Mouse (Mus musculus) forebrain, embryonic 10.5 days (tissue): Measurements from ENCODE around the gene Msh5. TPM values are rescaled to one million over a fixed set of nuclear protein-coding genes. Genes with fewer than 3 reads are reported as not detected.
A peak's percentile ranks its signal among the peaks of the same experiment; 100 is the strongest.

Source experiments
- DNase-seq: peaks from one replicate; pipeline ENCODE4 v3.0.0-alpha.2; 2017; ENCODE audit warnings: low spot score; ENCODE audit errors: extremely low spot score
- H3K27ac ChIP-seq: fragments of 300-500 bp; sonication (generic); 2 replicates; pipeline ENCODE4 v1.5.1; 2016; ENCODE audit warnings: mild to moderate bottlenecking
- H3K27me3 ChIP-seq: fragments of 300-500 bp; sonication (generic); 2 replicates; pipeline ENCODE4 v1.6.1; 2016; ENCODE audit warnings: mild to moderate bottlenecking; ENCODE audit not compliant: poor library complexity, severe bottlenecking
- H3K36me3 ChIP-seq: fragments of 300-500 bp; sonication (generic); replicated peaks from 2 replicates; pipeline ENCODE4 v1.6.1; 2016; ENCODE audit warnings: mild to moderate bottlenecking, moderate library complexity
- H3K4me1 ChIP-seq: fragments of 300-500 bp; sonication (generic); 2 replicates; pipeline ENCODE4 v1.6.1; 2016
- H3K4me3 ChIP-seq: fragments of 300-500 bp; sonication (generic); 2 replicates; pipeline ENCODE4 v1.5.1; 2016; ENCODE audit warnings: mild to moderate bottlenecking, moderate library complexity
- H3K9me3 ChIP-seq: fragments of 300-500 bp; sonication (generic); 2 replicates; pipeline ENCODE4 v1.6.1; 2016; ENCODE audit warnings: mild to moderate bottlenecking, moderate library complexity
- WGBS: fragments of 180-500 bp; shearing (Covaris S2); methylation state at CpG from one replicate; pipeline ENCODE4 v1.1.7; 2016; 5-methylcytosine and 5-hydroxymethylcytosine counted together
- polyA plus RNA-seq: library from polyadenylated mRNA; unstranded; fragments of >200 nt; fragmentation: Nextera tagmentation; extraction: Ambion mirVana; gene quantifications from 2 replicates; pipeline ENCODE4 v1.2.1, GENCODE M21; 2016

The Msh5 gene
- polyA plus RNA-seq: 4.3 and 5.1 TPM in 2 replicates

- peaks cover 71% of the 10 kb centered on the region for H3K4me1 ChIP-seq
- WGBS: 3% methylated on average over 33 of the region's 33 CpGs
- peak within 1 kb of the TSS; percentile 70 for H3K4me3 ChIP-seq
- peak; percentile 100 for DNase-seq
- no peaks in the 10 kb centered on the region for H3K9me3 ChIP-seq
- no peaks in the 10 kb centered on the region for H3K36me3 ChIP-seq
- H3K27ac ChIP-seq: peak within 1 kb of the TSS; percentile 98
- no peaks in the 10 kb centered on the region for H3K27me3 ChIP-seq
These were observed at the start of gene Msh5 for GRCm38 (mm10) chr17:35046681-35047455. Msh5 (minus strand) TSS chr17:35046745.

- WGBS: 95% methylated on average over 15 of the region's 15 CpGs
- no peak overlapping the region for H3K27ac ChIP-seq
- DNase-seq: no peak
- H3K9me3 ChIP-seq: no peaks in the 10 kb centered on the region
- peaks cover 90% of the 10 kb centered on the region for H3K36me3 ChIP-seq
- H3K4me1 ChIP-seq: peaks cover 14% of the 10 kb centered on the region
- no peaks in the 10 kb centered on the region for H3K27me3 ChIP-seq
- no peak overlapping the region for H3K4me3 ChIP-seq
These were observed 48.2 kb upstream of the Msh5 start for GRCm38 (mm10) chr17:35094475-35095365.

DNA sequence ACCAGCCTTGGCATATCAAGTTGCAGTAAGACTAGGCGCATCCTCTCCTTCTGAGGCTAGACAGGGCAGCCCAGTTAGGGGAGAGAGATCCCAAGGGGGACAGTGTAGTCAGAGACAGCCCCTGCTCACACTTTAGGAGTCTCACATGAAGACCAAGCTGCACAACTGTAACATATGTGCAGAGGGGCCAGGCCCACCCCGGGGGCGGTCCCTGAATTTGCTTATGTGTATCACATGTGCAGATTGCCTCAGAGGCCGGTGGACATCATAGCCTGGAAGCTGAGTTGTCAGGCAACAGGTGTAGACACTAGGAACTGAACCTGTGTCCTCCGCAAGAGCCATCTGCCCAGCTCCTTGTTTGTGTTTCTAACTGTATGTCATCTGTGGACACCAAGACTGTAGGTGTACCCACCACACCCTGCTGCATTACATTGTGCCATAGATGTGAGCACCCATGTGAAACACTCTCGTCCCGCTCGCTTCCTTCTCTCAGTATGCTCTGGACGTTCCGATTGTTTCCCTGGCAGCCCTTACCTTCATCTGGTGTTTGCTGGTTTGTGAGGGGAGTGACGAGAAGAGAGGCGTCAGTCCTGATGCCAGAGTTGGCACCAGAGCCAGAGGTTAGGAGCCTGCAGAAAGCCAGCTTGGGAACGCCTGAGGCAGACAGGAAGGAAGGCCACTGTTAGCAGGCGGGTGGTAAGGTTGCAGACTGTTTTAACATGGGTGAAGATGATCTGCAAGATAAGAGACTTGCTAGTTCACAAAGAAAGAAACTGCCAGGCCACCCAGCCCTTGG lies 46.1 kb upstream of the Msh5 start:
- WGBS: 89% methylated on average over 14 of the region's 14 CpGs
- DNase-seq: no peak
- Histone ChIP-seq H3K27ac (no peak overlapping the region), H3K27me3 (no peaks in the 10 kb centered on the region), H3K36me3 (peaks cover 70% of the 10 kb centered on the region), H3K9me3 (no peaks in the 10 kb centered on the region), H3K4me1 (peaks cover 20% of the 10 kb centered on the region), H3K4me3 (no peak overlapping the region)

DNA sequence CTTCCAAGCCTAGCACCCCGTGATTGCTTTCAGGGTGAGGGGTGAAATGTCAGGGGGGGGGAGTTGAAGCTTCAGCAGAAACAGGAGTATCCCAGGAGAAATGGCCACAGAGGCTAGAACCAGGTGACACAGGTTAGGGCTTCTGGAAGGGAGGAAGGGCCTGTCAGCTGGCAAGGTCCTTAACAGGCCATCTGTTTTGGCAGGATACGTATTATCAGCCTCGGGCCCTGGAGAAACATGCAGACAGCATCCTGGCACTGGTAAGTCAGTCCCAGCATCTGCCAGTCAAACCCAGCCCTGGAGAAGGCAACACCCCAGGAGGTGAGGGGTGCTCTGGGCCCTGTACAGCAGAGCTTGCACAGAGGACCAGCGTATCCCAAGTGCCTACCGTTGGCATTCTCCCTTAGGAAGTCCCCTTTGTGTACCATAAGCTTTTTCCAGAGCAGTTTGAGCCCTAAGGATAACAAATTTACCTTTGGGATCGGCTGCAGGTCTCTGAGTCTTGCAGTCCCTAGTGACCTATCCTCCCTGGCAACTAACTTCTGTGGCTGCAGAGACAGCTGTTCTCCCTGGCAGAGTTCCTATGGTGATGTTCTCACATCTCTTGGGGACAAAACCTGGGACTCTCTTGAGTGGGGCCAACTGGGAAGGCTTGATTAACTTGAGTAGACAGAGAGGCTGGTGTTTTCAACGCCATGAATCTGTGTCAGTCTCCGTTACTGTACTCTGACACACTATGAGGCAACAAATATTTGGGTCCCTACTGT lies 43.8 kb upstream of the Msh5 start:
- Histone ChIP-seq H3K36me3 (peaks cover 48% of the 10 kb centered on the region), H3K27me3 (no peaks in the 10 kb centered on the region), H3K9me3 (no peaks in the 10 kb centered on the region), H3K4me3 (peak overlapping the region; percentile 78), H3K4me1 (peaks cover 20% of the 10 kb centered on the region), H3K27ac (peak overlapping the region; percentile 99; the same call in 1 of the 2 replicates)
- 83% methylated on average over 8 of the region's 8 CpGs for WGBS
- no peak for DNase-seq

DNA sequence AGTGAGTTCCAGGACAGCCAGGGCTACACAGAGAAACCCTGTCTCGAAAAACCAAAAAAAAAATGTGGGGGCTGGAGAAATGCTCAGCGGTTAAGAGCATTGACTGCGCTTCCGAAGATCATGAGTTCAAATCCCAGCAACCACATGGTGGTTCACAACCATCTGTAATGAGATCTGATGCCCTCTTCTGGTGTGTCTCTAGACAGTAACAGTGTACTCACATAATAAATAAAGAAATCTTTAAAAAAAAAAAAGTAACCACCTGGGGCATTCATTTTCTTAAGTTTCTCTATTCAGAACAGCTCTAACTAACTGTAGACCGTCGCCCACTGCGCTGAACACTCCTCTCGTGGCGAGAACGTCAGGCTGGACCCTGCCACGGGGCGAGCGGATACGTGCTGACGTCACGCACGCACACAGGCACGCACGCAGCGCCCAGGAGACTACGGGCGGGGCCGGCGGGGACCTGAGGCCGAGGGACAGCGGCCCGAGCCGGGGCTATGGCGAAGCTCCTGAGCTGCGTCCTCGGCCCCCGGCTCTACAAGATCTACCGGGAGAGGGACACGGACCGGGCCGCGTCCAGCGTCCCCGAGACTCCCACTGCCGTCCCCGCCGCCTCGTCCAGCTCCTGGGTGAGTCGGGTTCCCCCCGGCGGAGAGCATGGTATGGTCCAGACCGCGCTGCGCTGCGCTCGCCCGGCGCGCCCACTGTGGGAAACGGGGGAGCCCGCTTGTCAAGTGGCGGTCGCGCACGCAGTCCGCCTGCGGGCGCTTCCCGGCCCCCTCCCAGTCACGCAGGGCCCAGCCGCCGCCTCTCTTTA lies 42.5 kb upstream of the Msh5 start, which contains the start of gene Abhd16a:
Abhd16a (plus strand) TSS at position 439 of the 820 bp plus-strand sequence.
- peak within 1 kb of the TSS; percentile 99 for H3K27ac ChIP-seq
- H3K4me3 ChIP-seq: peak within 1 kb of the TSS; percentile 78
- H3K36me3 ChIP-seq: peaks cover 35% of the 10 kb centered on the region
- 3% methylated on average over 67 of the region's 67 CpGs for WGBS
- peak; percentile 93 for DNase-seq
- H3K9me3 ChIP-seq: no peaks in the 10 kb centered on the region
- H3K4me1 ChIP-seq: peaks cover 20% of the 10 kb centered on the region
- no peaks in the 10 kb centered on the region for H3K27me3 ChIP-seq

GRCm38 (mm10) chr17:35088151-35088550 lies 41.6 kb upstream of the Msh5 start:
- Histone ChIP-seq H3K4me3 (no peak overlapping the region), H3K9me3 (no peaks in the 10 kb centered on the region), H3K27me3 (no peaks in the 10 kb centered on the region), H3K4me1 (peaks cover 20% of the 10 kb centered on the region), H3K36me3 (peaks cover 26% of the 10 kb centered on the region), H3K27ac (no peak overlapping the region)
- 55% methylated on average over 2 of the region's 2 CpGs for WGBS
- no peak for DNase-seq

- no peak within 1 kb of the TSS for H3K27ac ChIP-seq
- no peak for DNase-seq
- 84% methylated on average over 7 of the region's 7 CpGs for WGBS
- H3K9me3 ChIP-seq: no peaks in the 10 kb centered on the region
- H3K4me1 ChIP-seq: peaks cover 18% of the 10 kb centered on the region
- H3K27me3 ChIP-seq: peaks cover 7% of the 10 kb centered on the region; the same call in 1 of the 2 replicates
- H3K36me3 ChIP-seq: no peaks in the 10 kb centered on the region
- no peak within 1 kb of the TSS for H3K4me3 ChIP-seq
These were observed 38.8 kb upstream of the Msh5 start, which contains the start of gene Ly6g6f for GRCm38 (mm10) chr17:35085208-35085865. Ly6g6f (minus strand) TSS chr17:35085610.

GRCm38 (mm10) chr17:35083929-35084497 lies 37.5 kb upstream of the Msh5 start:
- 90% methylated on average over 3 of the region's 3 CpGs for WGBS
- no peak for DNase-seq
- no peaks in the 10 kb centered on the region for H3K9me3 ChIP-seq
- H3K36me3 ChIP-seq: no peaks in the 10 kb centered on the region
- peaks cover 5% of the 10 kb centered on the region for H3K4me1 ChIP-seq
- peaks cover 15% of the 10 kb centered on the region for H3K27me3 ChIP-seq
- H3K4me3 ChIP-seq: no peak overlapping the region
- H3K27ac ChIP-seq: no peak overlapping the region

DNA sequence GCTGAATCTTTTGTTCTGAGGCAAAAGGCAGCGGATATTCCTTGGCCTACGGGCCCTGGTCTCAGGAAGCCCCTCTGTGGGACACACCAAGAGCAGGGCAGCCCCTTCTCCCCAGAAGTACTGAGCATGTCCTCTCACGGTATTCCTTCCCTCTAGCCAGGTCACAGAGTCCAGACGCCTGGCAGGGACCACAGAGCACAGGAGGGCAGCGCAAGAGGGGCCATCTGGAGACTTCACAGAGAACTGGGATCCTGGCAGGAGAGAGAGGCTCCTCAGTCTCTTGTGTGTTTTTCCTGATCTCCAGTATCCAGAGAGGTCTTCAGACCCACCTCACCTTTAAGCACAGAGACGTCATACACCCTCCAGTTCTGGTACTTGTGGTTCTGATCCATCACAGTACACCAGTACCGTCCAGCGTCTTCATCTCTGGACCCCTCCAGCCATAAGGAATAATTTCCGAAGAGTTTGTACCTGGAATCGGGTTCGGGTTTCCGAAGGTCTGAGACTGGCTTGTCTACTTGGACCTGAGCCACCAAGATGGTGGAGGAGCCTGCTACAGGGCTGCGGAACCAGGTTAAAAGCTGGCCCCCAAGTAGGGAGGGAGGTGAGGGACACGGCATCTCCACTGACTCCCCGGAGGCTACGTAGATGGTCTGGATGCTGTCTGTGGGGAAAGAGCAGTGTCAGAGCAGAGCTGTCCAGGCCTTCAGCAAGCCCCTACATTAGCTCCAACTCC lies 36.5 kb upstream of the Msh5 start:
- no peak for DNase-seq
- no peak overlapping the region for H3K27ac ChIP-seq
- H3K4me1 ChIP-seq: peaks cover 8% of the 10 kb centered on the region
- peaks cover 25% of the 10 kb centered on the region for H3K27me3 ChIP-seq
- WGBS: 86% methylated on average over 16 of the region's 16 CpGs
- no peaks in the 10 kb centered on the region for H3K36me3 ChIP-seq
- no peaks in the 10 kb centered on the region for H3K9me3 ChIP-seq
- no peak overlapping the region for H3K4me3 ChIP-seq

GRCm38 (mm10) chr17:35080710-35081109 lies 34.2 kb upstream of the Msh5 start:
- peaks cover 30% of the 10 kb centered on the region for H3K4me1 ChIP-seq
- no peak overlapping the region; the same call in 1 of the 2 replicates for H3K4me3 ChIP-seq
- H3K27ac ChIP-seq: no peak overlapping the region
- H3K36me3 ChIP-seq: no peaks in the 10 kb centered on the region
- peaks cover 37% of the 10 kb centered on the region for H3K27me3 ChIP-seq
- DNase-seq: no peak
- no peaks in the 10 kb centered on the region for H3K9me3 ChIP-seq
- WGBS: 85% methylated on average over 4 of the region's 4 CpGs
